Mouse (Mus musculus) lung, postnatal 36 days (tissue): ENCODE measurements at regions not wholly inside any gene's neighbourhood (a gene's known extent, or its start where the extent isn't known, plus 50 kb on each side); places are given as distances from the start of the nearest gene placed in this dataset.
A peak's percentile ranks its signal among the peaks of the same experiment; 100 is the strongest.

ENCODE experiments used
- DNase-seq: peaks from one replicate; pipeline ENCODE4 v3.0.0; 2022; ENCODE audit warnings: mixed read lengths

DNA sequence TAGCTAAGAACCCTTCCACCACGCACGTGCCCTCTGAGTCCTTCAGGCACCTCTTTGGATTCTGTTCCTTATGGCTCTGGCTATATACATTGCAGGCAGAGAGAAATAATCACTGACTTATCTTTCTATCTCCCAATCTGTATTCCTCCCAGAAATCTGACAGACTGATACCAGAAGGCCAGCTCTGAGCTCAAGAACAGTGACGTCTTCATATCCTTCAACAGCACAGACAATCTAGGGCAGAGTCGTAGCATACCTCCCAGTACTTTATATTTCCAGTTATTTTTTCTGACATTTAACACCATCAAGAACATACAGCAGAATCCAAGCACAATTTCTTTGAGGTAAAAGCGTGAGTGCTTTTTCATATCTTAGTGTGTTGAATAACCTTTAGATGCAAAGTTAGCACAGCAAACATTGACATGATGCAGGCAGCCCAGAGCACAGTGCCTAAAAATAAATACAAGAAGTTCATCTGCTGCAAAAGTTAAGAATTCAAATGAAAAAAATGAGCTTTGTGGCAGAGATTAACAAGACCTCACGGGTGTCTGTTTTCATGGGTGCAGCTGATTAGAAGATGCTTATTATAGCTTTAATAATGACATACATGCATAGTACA, 358.1 kb upstream of the Satb1 start:
- DNase-seq: no peak

DNA sequence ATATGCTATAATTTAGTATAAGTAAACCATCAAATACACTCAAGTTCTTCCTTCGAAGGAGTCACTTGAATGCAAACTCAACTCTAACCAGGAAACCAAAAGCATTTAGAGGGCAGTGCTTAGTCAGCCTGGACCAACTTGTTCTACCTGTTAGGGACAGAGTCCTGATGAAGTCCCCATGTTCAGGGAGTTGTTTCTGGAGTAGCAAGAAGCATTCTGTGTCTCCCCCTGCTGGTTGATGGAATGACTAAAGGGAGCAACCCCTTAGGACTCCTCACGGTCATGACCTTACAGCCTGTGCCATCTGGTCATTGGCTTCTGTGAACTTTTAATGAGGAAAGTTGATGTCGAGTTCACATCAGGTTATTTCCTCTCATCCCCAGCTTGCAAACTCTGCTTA, 349.6 kb upstream of the Satb1 start:
- peak; percentile 70 for DNase-seq

DNA sequence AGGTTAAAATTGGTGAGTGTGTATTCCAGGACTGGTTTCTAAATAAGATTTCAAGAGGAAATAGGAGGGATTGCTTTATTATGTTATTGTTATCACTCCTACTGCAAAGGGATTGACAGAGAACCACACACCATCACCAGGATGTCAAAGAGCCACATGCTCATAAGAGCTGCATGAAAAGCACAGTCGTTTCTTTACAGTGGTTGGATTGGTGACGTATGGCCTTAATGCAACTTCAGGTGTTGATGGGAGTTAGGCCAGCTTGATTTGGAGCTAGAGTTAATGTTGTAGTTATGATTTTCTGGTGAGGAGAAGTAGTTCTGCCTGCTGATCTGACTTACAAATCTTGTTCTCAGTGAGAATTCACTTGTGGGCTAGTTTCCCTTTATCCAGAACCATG, 344.9 kb upstream of the Satb1 start:
- no peak for DNase-seq

DNA sequence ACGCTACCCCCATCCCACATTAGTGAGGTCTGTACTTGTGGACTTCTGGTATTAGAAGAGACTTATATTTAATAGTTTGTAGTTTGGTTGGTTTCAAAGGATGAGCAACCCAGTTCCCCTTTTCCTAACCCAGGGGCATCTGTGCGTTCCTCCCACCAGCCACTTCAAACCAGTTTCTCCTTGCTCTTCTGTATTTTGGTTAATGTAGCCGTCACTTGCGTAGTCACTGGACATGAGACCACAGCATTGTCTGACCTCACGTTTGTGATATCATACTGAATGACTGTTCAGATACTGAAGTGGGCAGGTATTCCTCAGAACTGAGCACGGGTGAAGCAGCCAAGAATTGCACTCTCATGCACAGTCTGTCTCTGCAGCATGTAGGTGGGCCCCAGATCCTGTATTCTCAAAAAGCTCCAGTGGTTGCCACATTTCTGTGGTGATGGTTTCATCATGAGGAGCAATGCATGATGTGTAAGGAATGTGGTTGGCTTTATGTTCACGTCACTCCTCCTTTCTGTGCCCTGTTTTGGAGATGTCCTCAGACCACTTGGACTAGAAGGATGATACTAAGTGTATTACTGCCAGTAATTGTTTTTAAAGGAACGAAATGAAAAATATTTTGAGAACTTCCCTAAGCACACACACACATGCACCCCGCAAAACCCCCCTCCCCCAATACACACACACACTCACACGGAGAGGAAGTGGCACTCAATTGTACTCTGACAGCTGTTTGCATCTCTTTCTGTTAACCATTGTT, 335.2 kb upstream of the Satb1 start:
- peak; percentile 14 for DNase-seq

DNA sequence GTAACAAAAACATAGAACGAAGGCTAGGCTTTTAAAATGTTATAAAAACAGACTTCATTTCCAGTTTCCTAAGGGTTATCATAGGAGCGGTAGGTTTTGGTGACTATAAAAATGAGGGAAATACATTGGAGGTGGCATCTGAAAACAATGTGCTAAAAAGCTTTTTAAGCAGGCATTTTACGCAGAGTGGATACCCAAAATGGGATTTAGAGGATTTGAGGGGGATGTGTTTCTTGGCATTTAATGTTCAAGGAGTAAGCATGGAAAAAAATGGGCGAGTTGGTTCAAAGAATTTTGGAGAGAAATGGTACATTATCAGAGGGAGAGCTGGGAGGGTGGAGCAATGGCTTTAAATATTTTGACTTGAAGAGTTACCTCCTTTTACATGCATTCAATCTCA, 334.6 kb upstream of the Satb1 start:
- DNase-seq: no peak

DNA sequence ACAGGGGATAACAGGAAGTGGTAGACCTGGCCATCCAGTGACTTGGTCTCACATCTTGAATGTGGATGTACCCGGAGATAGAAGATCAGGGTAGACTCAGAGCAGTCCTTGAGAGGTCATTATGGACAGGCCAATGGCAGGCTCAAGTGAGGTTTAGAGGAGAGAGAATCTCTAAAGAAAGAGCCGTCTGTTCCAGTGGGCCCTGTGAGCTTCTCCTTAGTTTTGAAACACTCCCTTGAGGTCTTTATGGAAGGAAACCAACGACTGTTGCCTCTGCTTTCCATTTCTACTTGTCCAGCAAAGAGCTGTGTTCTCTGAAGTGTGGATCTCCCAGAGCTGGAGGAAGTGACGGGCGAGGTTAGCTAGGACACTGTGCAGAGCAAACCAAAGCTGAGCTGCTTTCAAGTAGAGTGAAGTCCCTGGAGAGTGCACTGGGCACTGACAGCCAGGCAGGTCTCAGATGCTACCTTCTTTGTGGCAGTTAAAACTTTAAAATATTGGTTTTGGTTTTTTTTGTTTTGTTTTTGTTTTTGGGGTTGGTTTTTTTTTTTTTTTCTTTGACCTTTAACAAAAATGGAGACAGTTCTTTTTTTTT, 332.9 kb upstream of the Satb1 start:
- no peak for DNase-seq

DNA sequence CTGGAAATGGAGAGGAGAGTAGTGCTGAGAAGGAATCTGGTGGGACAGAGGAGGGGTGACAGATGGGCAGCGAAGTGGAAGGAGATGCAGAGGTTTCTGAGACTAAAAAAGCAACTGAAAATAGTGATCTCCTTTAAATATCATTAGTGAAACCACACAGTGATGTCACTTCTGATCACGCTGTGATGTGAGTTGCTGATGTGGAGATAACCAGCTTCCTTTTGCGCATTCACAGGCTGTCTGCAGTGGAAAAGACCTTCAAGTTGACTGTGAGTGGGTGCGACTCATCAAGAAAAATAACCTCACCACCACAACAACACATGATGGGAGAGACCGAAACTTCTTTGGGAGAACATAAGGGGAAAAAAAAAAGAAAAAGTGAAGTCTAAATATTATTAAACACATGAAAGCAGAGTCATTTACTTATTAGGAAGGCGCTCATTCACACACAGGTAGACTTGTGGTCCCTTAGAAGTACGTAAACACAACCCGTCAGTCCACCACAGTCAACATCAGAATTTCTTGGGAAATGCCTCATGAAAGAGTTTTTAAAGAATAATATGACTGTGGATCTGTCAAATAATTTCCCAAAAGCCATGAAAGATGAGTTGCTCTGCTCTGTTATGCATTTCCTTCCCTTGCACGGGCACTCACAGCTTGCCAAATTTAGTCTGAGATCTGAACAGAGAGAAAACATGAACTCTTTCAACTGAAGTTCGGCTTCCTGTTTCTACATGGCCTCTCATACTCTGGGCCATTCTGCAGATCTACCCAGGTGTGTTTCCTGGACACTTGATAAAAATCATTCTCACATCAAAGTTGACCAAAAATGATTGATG, 329.7 kb upstream of the Satb1 start:
- DNase-seq: peak; percentile 56

DNA sequence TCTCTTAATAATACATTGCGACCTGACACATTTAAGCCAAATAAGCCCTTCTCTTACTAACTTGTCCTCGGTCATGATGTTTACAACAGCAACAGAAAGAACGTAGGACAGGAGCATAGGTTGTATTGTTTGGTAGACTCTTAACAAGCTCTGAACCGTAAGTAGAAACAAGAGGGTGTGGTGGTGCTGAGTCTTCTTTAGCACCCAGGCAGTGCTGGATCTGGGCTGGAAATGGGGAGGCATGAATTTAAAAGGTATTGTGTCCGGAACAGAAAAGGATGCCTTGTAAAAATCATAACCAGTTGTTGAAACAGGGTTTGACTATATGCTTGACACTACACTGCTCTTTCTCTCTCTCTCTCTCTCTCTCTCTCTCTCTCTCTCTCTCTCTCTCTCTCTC, 317.4 kb upstream of the Satb1 start:
- DNase-seq: no peak

DNA sequence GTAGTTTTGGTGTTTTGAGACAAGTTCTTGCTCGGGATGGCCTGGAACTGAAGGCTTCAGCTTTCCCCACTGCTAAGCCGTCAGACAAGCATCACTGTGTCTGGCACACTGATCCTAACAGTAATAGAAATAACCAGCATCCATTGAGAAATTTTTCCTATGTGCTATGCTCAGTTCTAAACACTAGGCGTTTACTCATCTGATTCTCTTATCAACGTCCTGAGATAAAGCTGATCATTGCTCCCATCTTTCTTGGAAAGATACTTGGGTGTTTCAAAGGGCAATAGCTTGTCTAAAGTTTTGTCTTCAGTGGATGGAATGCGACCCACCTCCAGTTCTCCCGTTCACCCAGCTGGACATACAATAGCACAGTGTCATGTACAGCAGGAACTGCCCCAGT, 316.7 kb upstream of the Satb1 start:
- no peak for DNase-seq

DNA sequence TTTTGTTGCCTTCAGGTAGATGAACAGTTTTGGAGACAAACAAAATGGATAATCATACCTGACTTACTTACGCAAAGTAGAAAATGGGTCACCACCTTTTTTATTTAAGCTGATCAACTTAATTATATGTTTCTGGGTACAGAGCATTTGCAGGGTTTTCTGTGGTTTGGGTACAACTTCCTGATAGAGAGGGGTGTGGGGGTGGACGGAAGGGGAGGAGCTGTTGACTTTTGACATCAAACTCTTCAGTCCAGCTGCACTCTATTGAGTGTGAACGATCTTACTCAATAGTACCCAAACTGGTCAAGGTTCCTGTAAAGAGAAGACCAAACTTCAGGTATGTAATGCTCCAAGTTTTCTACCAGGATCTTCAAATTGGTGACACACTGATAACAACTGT, 316.0 kb upstream of the Satb1 start:
- DNase-seq: peak; percentile 33

DNA sequence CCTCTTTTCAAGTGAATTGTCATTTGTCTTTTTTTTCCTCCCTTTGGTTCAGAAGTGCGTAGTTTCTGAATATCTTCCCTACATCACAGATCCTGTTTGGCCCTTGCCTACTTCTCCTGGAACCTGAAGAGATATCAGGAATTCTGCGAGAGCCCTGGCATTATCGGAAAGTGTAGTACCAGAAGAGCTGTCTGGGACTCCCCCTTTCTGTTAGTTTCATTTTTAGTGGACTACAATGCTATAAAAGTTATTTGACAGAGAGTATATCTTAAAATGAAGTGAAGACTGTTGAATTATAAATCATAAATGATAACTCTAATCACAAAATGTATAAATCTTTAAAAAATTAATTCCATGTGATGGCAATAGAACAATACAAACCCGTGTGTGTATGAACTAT, 270.8 kb upstream of the Satb1 start:
- no peak for DNase-seq

DNA sequence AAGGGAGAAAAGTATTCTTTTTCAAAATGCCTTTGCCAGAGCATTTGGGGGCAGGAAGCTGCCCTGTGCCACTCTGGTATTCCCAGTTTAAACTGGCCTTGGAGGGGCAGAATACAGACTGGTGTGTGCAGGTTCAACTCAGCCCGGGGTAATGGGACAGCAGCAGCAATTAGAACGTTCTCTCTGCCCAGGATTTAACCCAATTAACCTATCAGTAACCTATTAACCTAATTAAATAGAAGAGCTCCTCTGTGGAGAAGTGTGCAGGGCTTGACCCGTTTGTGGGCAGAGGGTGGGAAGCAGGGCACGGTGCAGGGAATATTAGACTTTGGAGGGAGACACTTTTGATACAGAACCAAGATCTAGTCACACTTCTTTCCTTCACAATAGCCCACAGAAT, 252.7 kb upstream of the Satb1 start:
- no peak for DNase-seq

DNA sequence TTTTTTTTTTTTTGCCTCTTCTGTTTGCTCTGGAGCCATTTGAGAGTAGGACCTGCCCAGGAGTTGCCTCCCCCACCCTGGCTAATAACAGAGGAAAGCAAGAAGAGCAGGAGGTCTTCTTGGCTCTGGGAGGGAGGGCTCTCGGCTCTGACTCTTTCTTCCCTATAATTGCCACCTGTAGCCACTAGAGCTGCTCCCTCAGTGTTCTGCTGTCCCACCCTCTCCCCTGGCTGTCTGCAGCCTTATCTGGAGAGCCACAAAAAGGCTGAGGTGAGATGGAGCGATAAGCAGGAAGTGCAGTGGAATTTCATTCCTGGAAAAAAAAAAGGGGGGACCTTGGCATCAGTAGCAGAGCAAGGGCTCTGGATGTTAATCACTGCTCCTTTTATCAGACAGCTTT, 251.4 kb upstream of the Satb1 start:
- no peak for DNase-seq

DNA sequence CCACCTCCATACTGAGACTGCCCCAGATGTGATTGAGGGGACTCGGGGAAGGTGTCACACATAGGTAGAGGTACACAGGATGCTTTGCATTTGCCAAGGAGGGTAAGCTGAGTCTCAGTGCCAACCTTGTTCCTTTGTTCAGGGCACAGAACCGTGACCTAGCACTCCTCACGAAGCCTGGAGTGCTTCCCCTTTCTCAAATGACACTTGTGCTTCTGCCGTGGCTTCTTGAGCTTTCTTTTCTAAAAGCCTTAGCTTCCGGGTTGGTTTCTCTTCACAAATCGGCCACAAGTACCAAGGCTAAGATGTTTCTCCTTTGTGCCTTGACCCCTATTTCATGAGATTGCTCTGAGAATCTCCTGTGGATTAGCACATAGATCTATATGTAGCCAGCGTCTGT, 246.2 kb upstream of the Satb1 start:
- peak; percentile 4 for DNase-seq

DNA sequence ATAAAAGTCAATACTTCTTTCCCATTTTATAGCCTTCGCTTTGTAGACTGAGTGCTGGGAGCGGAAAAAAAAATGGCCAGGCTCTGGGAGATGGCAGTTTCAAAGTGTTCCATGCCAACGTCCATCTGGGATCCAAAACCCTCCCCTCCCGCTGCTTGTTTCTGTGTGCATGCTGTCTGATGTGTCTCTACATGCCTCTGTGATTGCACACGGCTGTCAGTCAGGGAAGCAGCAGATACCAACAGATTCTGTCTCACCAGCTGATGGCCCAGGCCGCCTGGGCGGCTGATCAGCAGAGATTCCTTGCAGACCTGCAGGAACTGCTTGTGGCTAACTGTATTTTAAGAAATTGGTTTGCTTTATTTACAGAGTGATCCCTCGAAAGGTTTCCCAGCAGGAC, 245.4 kb upstream of the Satb1 start:
- no peak for DNase-seq

DNA sequence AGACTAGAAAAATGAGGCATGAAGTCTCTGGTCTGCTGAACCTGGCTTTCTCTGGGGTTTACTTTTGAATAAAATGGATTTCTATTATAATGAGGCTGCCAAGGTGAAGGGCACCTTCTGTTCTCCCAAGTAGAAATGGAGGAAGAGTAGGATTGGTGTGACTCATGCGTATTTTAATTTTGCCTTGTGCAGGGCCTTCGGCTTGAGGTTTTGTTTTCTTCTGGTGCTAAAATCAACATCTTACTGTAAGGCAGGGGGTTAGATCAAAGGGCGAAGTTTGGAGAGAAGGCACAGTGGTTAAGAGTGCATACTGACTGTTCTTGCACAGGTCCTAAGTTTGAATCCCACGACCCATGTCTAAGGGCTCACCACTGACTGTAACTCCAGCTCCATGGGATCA, 244.9 kb upstream of the Satb1 start:
- no peak for DNase-seq

DNA sequence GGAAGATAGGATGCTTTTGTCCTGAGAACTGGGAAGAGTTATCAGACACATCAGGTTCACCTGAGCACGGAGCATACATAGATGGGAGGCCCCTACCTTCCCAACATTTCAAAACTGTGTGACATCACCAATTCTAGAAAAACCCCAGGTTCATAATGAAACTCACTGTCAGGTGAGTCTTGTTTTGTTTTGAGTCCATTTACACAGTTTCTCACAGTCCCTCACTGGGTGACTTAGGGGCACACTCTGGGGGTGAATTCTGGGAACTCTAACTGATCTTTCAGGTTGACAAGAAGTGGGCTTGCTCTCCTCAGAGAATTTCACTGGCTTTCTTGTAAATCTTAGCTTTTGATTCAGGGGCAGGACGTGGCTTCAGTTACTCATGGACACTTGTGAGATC, 243.7 kb upstream of the Satb1 start:
- DNase-seq: no peak

DNA sequence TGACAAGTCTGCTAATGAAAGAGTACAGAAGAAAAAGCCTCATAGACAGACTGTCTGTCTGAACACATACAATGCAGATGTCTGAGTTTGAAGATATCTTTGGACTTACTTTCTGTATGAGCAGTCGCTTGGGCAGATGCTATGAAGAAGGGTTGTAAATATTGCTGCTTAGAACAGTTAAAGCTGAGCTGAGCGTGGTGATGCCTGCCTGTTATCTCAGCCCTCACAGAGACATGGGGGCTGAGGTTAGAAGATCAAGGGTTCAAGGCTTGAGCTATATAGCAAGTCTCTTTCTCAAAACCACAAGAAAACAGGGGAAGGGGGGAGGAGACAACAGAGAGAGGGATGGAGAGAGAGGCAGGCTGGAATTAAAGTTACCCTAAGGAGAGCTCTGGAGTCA, 234.6 kb upstream of the Satb1 start:
- no peak for DNase-seq

DNA sequence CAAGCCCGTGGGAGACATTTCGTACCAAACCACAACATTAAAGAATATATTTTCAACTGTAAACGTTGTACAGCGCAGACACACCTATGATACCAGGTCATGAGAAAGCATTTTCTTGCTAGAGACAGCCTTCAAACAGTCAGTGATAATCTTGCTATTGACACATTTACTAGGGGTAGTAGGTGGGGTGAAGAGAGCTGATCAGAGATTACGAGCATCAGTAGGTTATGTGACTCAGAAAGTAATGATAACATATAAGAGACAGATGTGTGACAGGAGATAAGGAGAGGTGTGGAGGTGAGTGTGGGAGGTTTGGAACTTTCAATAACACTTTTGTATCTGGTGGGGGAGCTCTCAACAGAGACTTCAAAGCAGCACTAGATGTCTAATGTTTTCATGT, 231.5 kb upstream of the Satb1 start:
- no peak for DNase-seq

DNA sequence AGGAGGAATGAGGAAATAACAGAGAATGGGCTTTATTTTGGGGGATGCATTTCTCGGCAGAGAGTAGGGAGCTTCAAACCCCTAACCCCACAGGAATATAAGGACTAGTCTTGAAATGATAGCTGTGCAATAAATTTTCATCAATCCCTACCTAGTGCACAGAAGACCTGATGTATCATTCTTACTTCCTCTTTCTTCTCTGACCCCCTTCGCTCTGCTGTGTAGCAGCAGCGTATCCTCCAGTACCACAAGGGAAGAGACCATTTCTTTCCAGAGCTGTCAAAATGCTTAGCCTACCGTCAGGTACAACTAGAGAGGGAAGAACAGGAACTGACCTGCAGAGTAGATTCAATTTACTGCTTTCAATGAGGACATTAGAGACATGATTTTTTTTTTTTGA, 230.0 kb upstream of the Satb1 start:
- DNase-seq: no peak

DNA sequence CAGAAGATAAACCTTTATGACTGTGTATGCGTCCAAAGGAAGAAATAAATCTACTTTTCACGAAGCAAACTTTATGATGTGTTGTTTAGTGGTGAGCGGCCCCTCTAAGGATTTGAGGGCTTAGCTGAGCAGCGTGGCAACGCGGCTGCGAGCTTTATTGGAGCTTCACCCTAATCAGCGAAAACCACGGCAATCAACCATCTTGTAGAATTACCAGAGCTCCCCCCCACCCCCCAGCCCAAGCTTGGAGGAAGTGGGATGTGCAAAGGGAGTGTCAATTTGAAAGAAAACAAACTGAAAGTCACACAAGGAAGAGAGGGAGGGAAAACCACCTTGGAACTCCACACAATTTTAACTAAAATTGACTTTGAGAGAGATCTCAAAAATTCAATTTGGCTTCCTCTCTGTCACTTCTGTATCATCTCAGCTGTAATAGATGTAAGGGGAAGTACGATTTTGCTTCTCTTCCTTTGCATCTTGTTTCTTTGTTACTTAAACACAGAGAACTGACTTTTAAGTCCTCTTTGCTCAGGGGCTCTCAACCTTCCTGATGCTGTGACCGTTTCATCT, 229.1 kb upstream of the Satb1 start:
- DNase-seq: no peak

DNA sequence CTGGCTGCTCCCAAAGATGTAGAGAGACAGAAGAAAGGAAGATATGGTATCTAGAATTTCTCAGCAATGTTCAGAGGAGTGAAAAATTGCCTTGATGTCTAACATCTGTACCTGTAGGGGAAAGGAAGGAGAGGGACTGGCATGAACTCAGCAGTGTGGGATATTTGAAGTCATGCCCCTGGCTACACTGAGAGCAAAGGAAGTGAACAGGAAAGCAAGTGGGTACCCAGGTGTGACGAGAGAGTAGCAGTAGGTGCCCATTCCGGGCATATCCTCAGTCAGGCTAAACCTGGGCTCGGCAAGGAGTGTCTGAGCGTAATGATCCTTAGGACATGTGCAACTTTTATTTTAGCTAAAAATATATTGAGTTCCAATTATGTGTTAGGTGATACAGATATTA, 203.4 kb upstream of the Satb1 start:
- no peak for DNase-seq

DNA sequence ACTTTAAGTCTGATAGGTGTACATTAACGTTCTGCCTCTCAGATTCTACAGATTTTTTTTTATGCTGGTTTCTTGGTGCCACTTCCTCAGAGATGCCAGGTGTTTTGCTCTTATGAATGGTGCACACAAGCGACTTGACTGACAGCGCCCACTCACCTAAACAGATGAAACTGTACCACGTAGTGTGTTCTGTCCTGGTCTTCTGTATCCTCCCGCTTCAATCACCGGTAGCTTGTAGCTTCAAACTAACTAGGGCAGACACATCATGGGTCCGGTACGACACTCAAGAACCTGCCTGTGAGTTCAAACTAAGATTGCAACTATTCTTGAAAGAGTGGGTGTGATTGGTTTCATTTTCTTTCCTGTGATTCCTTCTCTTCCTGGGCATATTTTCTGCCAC, 198.0 kb upstream of the Satb1 start:
- DNase-seq: no peak
